Mouse (Mus musculus) embryonic facial prominence, embryonic 12.5 days (tissue): ENCODE results near the gene Pi16. TPM values are rescaled to one million over a fixed set of nuclear protein-coding genes. Genes with fewer than 3 reads are reported as not detected.
A peak's percentile ranks its signal among the peaks of the same experiment; 100 is the strongest.

Experiments
- ATAC-seq: fragments of 200-750 bp; cut with Nextera tagmentation; 2 replicates; pipeline ENCODE4 v1.8.0; 2017; ENCODE audit not compliant: insufficient number of reproducible peaks, insufficient read depth, low FRiP score, low TSS enrichment
- H3K27ac ChIP-seq: fragments of 300-500 bp; sonication (generic); 2 replicates; pipeline ENCODE4 v1.5.1; 2016; ENCODE audit warnings: mild to moderate bottlenecking
- H3K27me3 ChIP-seq: fragments of 300-500 bp; sonication (generic); 2 replicates; pipeline ENCODE4 v1.6.1; 2016; ENCODE audit warnings: mild to moderate bottlenecking, moderate library complexity
- H3K36me3 ChIP-seq: fragments of 300-500 bp; sonication (generic); 2 replicates; pipeline ENCODE4 v1.6.1; 2016; ENCODE audit warnings: mild to moderate bottlenecking
- H3K4me1 ChIP-seq: fragments of 300-500 bp; sonication (generic); 2 replicates; pipeline ENCODE4 v1.6.1; 2016
- H3K4me2 ChIP-seq: fragments of 300-500 bp; sonication (generic); replicated peaks from 2 replicates; pipeline ENCODE4 v1.6.1; 2016; ENCODE audit warnings: mild to moderate bottlenecking, moderate library complexity
- H3K4me3 ChIP-seq: fragments of 300-500 bp; sonication (generic); 2 replicates; pipeline ENCODE4 v1.5.1; 2016; ENCODE audit warnings: mild to moderate bottlenecking
- H3K9ac ChIP-seq: fragments of 300-500 bp; sonication (generic); 2 replicates; pipeline ENCODE4 v1.6.1; 2016; ENCODE audit warnings: mild to moderate bottlenecking, moderate library complexity
- H3K9me3 ChIP-seq: fragments of 300-500 bp; sonication (generic); 2 replicates; pipeline ENCODE4 v1.6.1; 2016; ENCODE audit warnings: mild to moderate bottlenecking, moderate library complexity
- WGBS: fragments of 180-500 bp; shearing (Covaris S2); methylation state at CpG from one replicate; pipeline ENCODE4 v1.1.7; 2016; 5-methylcytosine and 5-hydroxymethylcytosine counted together
- polyA plus RNA-seq: library from polyadenylated mRNA; unstranded; fragments of >200 nt; fragmentation: Nextera tagmentation; extraction: Ambion mirVana; gene quantifications from 2 replicates; pipeline ENCODE4 v1.2.1, GENCODE M21; 2016

Pi16 gene
- polyA plus RNA-seq, 1 experiment from 2014 or later: 0.49 TPM

DNA sequence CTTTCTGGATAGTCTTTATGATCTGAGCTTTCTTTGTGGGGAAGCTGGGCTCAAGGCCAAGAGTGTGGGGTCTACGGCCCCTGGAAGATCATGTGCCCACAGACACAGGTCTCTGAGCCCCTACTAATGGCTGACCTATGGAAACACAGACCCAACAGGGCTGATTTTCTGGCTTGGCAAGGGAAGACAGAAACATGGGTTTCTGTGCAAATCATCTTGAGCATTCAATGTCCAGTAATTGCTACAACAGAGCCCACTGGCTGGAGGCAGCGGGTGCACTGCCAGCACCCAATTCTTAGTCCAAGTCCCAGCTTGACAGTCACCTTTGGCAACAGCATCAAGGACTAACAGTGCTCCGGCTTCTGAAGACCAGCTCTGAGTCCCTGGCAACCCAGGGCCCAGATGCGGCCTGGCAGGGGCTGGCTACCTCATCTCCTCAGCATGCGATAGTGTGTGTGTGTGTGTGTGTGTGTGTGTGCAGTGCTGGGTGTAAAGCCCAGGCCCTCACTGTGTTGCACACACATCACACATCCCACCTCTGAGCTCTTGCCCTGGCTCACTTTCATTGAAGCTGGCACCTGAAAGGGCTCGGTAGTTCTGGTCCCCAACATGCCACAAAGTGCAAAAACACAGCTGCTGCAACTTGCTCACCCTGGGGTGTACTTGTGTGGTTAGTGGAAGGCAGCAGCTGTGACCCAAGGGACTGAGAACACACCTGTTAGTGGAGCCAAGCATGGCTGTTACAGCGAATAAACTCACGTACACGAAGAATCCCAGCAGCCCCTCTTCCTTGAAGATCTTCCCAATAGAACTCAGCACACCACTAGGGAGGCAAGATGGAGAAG is 20.7 kb downstream of the Pi16 start:
- 92% methylated on average over 9 of the region's 9 CpGs for WGBS
- Histone ChIP-seq H3K4me3 (no peak overlapping the region), H3K9ac (no peak overlapping the region), H3K36me3 (peaks cover 78% of the 10 kb centered on the region), H3K27me3 (no peaks in the 10 kb centered on the region), H3K4me2 (no peak overlapping the region), H3K4me1 (peaks cover 27% of the 10 kb centered on the region), H3K27ac (0 out of 2 replicates have a peak overlapping the region, but pooled peaks have one; percentile 7), H3K9me3 (no peaks in the 10 kb centered on the region)
- no peak for ATAC-seq

DNA sequence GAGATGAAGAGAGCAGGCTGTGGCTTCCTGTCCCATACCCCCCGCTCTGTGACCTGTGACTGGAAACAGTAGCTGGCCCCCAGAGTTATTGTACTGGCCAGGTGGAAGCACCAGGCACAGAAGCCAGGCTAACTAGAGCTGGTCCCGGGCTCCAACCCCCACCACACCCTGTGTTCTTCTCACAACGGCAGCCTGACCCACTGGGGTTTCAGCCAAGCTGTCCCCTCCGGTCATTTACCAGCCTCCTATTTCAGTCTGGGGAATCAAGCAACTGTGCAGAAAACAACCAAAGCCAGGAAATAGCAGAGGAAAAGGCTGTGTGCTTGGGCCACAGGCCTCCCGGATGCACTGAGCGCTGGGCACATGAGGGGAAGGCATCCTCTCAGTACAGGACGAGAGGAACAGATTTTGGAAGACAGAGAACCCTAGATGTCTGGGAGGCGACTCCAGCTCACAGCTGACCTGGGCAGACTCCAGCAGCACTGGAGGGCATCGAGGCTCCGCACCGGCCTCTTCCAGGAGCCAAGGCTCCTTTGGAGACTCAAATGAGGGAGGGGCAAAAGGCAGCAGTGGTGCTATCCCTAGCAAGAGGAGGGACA is 21.8 kb downstream of the Pi16 start:
- Histone ChIP-seq H3K9ac (no peak overlapping the region), H3K27me3 (no peaks in the 10 kb centered on the region), H3K4me3 (no peak overlapping the region), H3K4me1 (peaks cover 27% of the 10 kb centered on the region), H3K36me3 (peaks cover 79% of the 10 kb centered on the region), H3K4me2 (no peak overlapping the region), H3K9me3 (no peaks in the 10 kb centered on the region), H3K27ac (peak overlapping the region; percentile 32; the same call in 1 of the 2 replicates)
- 83% methylated on average over 11 of the region's 11 CpGs for WGBS
- ATAC-seq: no peak

DNA sequence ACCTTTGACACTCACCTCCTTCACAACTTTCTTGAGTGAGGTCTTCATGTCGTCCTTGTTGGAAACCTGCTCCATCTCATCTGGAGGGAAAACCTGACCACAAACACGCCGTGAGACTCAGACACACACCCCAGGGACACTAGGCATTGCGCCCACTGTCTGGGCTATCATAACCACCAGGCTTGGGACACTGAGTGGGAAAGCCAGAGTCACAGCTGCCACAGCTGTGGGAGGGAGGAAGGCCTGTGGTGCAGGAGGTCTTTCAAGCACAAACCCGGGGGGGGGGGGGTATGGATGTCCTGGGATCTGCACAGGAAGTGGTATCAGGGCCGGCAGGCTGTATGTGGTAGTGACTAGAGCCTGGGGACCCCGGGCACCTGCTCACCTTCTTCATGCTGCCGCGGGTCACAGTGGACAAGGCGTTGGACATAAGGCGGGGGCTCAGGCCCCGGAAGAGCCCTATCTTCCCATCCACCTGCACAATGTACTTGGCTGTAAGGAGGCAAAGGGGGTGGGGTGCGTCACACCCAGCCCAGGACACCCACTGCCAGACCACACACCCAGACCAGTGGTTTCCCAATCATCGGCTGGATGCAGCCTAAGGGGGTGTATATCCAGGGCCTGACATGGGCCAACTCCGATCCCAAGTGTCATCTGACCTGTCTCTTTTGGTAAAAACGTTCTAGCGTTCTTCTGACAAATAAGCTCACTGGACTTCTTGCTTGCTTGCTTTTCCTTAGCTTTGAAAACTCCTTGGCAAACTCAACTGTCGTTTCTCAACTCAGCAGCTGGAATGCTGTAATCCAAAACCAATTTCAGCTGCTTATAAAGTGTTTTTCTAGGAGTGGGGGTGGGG is 23.2 kb downstream of the Pi16 start:
- no peak overlapping the region for H3K4me3 ChIP-seq
- H3K27me3 ChIP-seq: no peaks in the 10 kb centered on the region

DNA sequence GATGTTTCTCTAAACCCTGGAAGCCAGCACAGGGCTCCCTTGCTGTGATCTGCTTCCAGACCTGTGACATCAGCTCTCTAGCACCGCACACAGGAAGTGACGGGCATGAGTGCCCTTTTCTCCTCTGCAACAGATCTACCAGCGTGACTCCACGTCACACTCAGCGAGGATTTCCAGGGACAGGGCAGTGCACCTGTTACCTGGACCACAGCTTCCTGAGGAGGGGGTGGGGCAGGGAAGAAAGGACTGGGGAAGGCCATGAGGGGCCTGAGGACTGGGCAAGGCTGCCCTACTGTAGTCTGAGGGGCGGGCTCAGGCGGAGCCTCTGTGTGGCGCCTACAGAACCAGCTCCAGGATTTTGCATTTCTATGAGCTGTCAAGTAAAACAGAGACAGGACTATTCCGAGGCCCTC is 24.1 kb downstream of the Pi16 start:
- 19% methylated on average over 9 of the region's 9 CpGs for WGBS
- Histone ChIP-seq H3K4me2 (peak overlapping the region; percentile 23; the same call in 1 of the 2 replicates), H3K9ac (peak overlapping the region; percentile 34; the same call in 1 of the 2 replicates), H3K4me1 (peaks cover 41% of the 10 kb centered on the region), H3K36me3 (peaks cover 64% of the 10 kb centered on the region), H3K4me3 (no peak overlapping the region), H3K9me3 (no peaks in the 10 kb centered on the region), H3K27me3 (no peaks in the 10 kb centered on the region), H3K27ac (peak overlapping the region; percentile 77)
- peak; percentile 36 for ATAC-seq

More for the DNA sequence above, 23.2 kb downstream of the Pi16 start:
- peaks cover 74% of the 10 kb centered on the region for H3K36me3 ChIP-seq
- 0 out of 2 replicates have a peak overlapping the region, but pooled peaks have one; percentile 23 for H3K4me2 ChIP-seq
- peaks cover 32% of the 10 kb centered on the region for H3K4me1 ChIP-seq
- no peaks in the 10 kb centered on the region for H3K9me3 ChIP-seq
- H3K27ac ChIP-seq: peak overlapping the region; percentile 77
- 74% methylated on average over 18 of the region's 18 CpGs for WGBS
- peak overlapping the region; percentile 34; the same call in 1 of the 2 replicates for H3K9ac ChIP-seq
- no peak for ATAC-seq

DNA sequence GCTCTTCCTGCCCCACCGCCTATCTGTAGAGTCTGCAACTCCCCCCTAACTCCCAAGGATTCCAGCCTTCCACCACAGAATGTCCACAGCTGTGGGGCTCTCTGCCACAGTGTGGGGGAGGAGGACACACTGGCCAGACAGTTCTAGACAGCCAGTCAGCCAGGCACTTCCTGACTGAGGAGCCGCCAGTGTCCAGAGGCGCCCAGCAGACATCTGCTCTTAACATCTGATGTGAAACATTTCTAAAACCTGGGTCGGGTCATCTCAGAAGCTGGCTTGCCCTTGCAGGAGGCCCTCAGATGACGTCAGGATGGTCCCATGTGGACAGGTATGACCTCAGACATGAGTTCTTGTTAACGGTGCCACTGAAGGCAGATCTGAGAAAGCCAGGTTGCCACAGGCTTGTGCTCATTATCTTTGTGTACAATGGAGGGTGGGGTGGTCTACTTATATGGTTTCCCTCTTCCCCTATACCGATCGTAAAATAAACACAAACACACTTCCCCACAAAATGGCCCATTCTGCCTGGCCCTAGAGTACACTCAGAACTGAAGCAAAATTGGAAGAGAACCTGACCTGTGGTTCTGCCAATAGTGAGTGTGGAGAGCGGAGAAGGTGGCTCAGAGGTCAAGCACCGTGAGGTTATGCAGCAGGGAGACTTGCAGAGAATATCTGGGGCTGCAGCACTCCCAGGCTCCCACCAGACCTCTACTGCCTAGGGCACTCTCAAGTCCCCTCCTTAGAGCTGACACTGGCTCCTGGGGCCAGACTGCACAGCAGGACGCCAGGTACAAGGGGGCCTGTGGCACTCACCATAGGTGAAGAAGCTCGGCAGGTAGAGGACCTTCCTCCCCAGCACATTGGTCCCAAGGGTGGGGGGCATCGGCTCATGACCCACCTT is 24.8 kb downstream of the Pi16 start:
- Histone ChIP-seq H3K4me2 (peak overlapping the region; percentile 23; the same call in 1 of the 2 replicates), H3K27me3 (no peaks in the 10 kb centered on the region), H3K4me1 (peaks cover 43% of the 10 kb centered on the region), H3K9ac (peak overlapping the region; percentile 34), H3K27ac (peak overlapping the region; percentile 77), H3K4me3 (no peak overlapping the region), H3K9me3 (no peaks in the 10 kb centered on the region), H3K36me3 (peaks cover 58% of the 10 kb centered on the region)
- 38% methylated on average over 13 of the region's 13 CpGs for WGBS
- no peak; the same call in 1 of the 2 replicates for ATAC-seq

DNA sequence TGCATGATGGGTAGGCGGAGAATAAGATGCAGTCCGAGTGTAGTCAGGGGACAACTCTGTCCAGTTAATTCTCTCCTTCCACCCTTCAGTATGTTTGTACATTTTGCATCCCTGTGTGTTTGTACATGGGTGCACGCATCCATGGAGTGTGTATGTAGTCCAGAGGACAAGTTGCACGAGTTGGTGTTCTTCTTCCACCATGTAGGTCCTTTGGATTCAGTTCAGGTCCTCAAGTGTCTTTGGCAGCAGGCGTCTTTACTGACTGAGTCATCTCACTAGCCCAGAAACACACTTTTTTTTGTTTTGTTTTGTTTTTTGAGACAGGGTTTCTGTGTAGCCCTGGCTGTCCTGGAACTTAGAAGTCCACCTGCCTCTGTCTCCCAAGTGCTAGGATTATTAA is 25.8 kb downstream of the Pi16 start:
- Histone ChIP-seq H3K27me3 (no peaks in the 10 kb centered on the region), H3K36me3 (peaks cover 50% of the 10 kb centered on the region), H3K9me3 (no peaks in the 10 kb centered on the region), H3K4me2 (no peak overlapping the region), H3K4me3 (no peak overlapping the region), H3K9ac (no peak overlapping the region), H3K27ac (0 out of 2 replicates have a peak overlapping the region, but pooled peaks have one; percentile 77), H3K4me1 (peaks cover 46% of the 10 kb centered on the region)
- 92% methylated on average over 5 of the region's 5 CpGs for WGBS
- no peak for ATAC-seq

DNA sequence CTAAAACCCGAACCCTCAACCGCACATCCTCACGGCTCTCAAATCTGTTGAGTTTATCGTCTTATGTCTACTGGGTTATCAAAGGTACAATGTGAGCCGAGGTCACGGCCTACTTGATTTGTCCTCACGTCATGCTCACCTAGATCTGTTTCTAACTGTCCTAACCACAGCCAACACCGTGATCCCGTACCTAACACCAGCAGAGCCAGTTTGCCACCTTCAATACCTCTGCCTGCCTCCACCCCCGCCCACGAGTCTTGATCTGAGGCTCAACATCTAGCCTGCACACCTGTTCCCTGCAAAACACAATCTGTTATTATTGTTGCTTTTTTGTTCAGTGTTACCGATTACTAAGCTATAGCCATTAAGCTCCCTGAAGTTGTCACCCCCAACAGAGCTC is 27.8 kb downstream of the Pi16 start:
- Histone ChIP-seq H3K4me2 (peak overlapping the region; percentile 67; the same call in 1 of the 2 replicates), H3K27me3 (no peaks in the 10 kb centered on the region), H3K4me1 (peaks cover 51% of the 10 kb centered on the region), H3K9ac (no peak overlapping the region), H3K4me3 (no peak overlapping the region), H3K27ac (no peak overlapping the region), H3K9me3 (no peaks in the 10 kb centered on the region), H3K36me3 (peaks cover 29% of the 10 kb centered on the region)
- ATAC-seq: no peak
- 95% methylated on average over 12 of the region's 12 CpGs for WGBS

DNA sequence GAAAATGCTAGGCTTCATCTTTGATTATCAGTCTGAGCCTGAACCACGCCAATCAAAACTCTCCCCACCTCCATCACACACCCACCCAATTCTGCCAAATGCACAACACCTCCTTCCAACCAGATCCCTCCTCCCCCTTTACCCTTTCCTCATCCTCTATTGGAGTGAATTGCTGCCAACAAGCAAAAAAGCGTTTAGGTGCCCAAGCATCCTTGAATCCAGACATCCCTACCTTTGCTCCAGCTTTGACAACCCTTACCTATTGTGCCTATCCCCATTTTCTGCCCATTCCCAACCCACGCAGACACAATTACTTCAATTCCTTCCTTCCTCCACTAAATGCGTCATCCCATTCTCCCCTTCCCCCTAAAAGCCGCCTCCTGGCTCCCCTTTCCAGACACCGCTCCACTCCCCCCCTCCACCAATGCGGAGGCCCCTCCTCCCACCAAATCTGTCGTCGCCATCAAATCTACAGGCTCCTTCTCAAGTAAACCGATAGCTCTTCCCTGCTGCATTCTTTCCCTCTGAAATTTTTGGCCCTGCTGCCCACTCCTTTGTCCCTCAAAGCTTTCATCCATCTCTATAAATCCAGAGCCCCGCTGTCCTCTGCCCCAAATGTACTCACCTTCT is 29.1 kb downstream of the Pi16 start:
- Histone ChIP-seq H3K4me1 (peaks cover 39% of the 10 kb centered on the region), H3K9ac (peak overlapping the region; percentile 89), H3K9me3 (no peaks in the 10 kb centered on the region), H3K4me3 (peak overlapping the region; percentile 92), H3K27me3 (no peaks in the 10 kb centered on the region), H3K36me3 (peaks cover 24% of the 10 kb centered on the region), H3K4me2 (peak overlapping the region; percentile 67), H3K27ac (peak overlapping the region; percentile 92)
- 4% methylated on average over 11 of the region's 11 CpGs for WGBS
- ATAC-seq: no peak

DNA sequence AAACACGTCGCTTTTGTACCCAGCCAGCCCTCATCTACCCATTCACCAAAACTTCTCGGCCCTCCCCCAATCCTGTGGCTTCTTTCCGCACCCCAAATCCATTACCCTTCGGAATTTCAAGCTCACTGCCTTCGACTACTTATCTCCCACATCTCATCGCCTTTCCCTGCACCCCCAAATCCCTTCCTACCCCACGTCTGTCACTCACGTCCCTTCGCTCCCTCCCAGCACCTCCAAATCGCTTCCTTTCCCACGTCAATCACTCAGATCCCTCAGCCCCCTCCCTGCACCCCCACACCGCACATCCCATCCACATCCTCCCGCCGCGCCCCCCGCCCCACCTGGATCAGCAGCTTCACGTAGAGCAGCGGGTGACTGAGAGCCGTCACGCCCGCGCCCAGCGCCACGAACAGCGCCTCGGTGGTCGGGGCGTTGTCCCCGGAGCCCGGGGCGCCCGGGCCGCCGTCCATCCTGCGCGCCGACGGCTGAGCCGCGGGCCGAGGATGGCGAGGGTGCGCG is 29.7 kb downstream of the Pi16 start:
- Histone ChIP-seq H3K27ac (peak overlapping the region; percentile 92), H3K9me3 (no peaks in the 10 kb centered on the region), H3K4me2 (peak overlapping the region; percentile 67), H3K27me3 (no peaks in the 10 kb centered on the region), H3K9ac (peak overlapping the region; percentile 89), H3K36me3 (peaks cover 24% of the 10 kb centered on the region), H3K4me1 (peaks cover 33% of the 10 kb centered on the region), H3K4me3 (peak overlapping the region; percentile 92)
- WGBS: under 1% methylated on average over 45 of the region's 45 CpGs
- 0 out of 2 replicates have a peak, but pooled peaks have one; percentile 2 for ATAC-seq

DNA sequence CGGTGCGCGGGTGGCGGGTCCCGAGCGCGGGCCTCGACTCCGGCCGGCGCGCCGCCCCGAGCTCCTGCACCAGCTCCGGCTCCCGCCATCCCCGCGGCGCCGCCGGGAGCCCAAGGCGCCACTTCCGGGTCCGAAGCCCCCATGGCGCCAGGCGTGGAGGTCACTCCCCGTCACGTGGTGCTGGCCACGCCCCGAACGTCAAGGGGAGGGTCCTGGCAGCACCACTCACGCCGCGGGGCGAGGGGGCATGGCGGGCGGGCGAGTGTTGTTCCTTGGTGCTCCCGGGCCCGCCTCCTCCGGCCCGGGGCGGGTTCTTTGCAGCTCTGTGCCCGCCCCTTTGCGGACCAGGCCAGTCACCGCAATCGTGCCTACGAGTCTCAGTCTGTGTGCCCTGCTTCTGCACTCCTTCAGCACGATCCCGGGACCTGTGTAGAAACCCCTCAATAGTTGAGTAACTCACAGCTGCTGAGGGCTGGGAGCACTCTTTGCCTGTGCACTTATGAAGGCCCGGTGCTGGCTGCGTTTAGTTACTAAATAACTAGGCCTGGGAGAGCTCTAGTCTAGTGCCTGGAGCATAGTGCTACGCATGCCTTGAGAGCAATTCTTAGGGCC is 30.3 kb downstream of the Pi16 start, which contains the start of gene Mtch1:
Mtch1 (minus strand) TSS at position 290 of the 612 bp plus-strand sequence.
- Histone ChIP-seq H3K27ac (peak within 1 kb of the TSS; percentile 92), H3K36me3 (peaks cover 21% of the 10 kb centered on the region), H3K4me3 (peak within 1 kb of the TSS; percentile 92), H3K4me2 (peak within 1 kb of the TSS; percentile 67), H3K9ac (peak within 1 kb of the TSS; percentile 89), H3K27me3 (no peaks in the 10 kb centered on the region), H3K9me3 (no peaks in the 10 kb centered on the region), H3K4me1 (peaks cover 27% of the 10 kb centered on the region)
- ATAC-seq: peak; percentile 95
- WGBS: 2% methylated on average over 52 of the region's 53 CpGs
